Mouse (Mus musculus) lung, adult 2 months (tissue): ENCODE data around the gene Pigk.

Source experiments
- CTCF ChIP-seq: fragments of 200-500 bp; IDR thresholded peaks from 2 replicates; pipeline ENCODE4 v1.5.1; 2011; ENCODE audit warnings: mild to moderate bottlenecking, low read length, control low read depth; ENCODE audit not compliant: insufficient read depth
- POLR2A ChIP-seq: fragments of 200-500 bp; IDR thresholded peaks from 2 replicates; pipeline ENCODE4 v1.6.1; 2011; ENCODE audit warnings: low read depth, mild to moderate bottlenecking, control low read depth, low read length, borderline replicate concordance; ENCODE audit errors: extremely low read depth

DNA sequence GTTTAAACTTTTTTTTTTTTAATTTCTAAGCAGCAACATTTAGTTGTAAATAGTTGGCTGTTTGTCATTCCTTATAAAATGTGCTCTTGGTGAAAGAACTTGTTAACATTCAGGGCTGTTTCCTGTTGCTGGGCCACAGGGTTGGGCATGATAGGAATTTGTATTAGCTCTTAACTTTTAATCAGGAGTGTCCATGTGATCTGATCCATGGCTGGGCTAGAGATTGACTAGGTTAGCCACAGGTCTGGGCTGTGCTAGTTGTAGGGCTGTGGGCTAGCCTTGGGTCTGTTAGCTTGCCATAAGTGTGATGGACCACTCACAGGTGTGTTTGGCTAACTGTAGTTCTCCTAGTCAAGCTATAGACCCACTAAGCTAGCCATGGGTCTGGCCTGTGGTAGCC, 130.0 kb downstream of the Pigk start:
- no peak for TF ChIP-seq POLR2A
- no peak for TF ChIP-seq CTCF
